Mouse (Mus musculus) CD8-positive naive resting alpha-beta T cell, adult 57 days (primary cell): Measurements from ENCODE around the gene Pomc. TPM values are rescaled to one million over a fixed set of nuclear protein-coding genes. Genes with fewer than 3 reads are reported as not detected.

Experiments used
- total RNA-seq: library from RNA; stranded (reverse); gene quantifications from one replicate; pipeline ENCODE4 v1.2.4, GENCODE M21; 2023

Pomc gene
- 1.3 TPM for total RNA-seq

DNA sequence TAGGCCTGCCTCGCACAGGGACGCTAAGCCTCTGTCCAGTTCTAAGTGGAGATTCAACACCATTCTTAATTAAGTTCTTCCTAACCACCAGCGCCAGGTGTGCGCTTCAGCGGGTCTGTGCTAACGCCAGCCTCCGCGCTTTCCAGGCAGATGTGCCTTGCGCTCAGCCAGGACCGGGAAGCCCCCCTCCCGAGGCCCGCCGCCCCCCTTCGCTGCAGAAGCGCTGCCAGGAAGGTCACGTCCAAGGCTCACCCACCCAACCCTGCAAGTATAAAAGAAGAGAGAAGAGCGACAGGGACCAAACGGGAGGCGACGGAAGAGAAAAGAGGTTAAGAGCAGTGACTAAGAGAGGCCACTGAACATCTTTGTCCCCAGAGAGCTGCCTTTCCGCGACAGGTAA lies at the start of gene Pomc:
Gene Pomc, plus strand, starts transcription at position 301 of the 400 bp plus-strand sequence.

Other genes starting within 250 kb of the Pomc start
- 86.0 TPM for gene Dnmt3a, start 148.9 kb upstream of the Pomc start, total RNA-seq
- gene Efr3b, start 84.0 kb downstream of the Pomc start, total RNA-seq = not detected
- 14.5 TPM for gene Dnajc27, start 127.6 kb downstream of the Pomc start, total RNA-seq
- gene Adcy3, start 178.2 kb downstream of the Pomc start, total RNA-seq = 37.4 TPM